In genomic region chr9:108491286-108491580, GRCm38 (mm10) we compare ENCODE assay signal across 8 mouse cellular contexts. TPM values are rescaled to one million over a fixed set of nuclear protein-coding genes. Genes with fewer than 3 reads are reported as not detected.
DNase-seq lines count a peak whose midpoint lies in the region; ATAC-seq and TF ChIP-seq lines count a peak whose summit lies in the region.

No protein-coding gene starts in this region.

- no peak for TF ChIP-seq CTCF in liver, adult 2 months (IDR thresholded peaks at IDR 0.05; ENCODE audit: low read depth, low read length)

- WGBS in liver, adult 2 months: 2% methylated on average over 12 of the region's 12 CpGs
- WGBS in embryonic facial prominence, embryonic 14.5 days: 8% methylated on average over 12 of the region's 12 CpGs
- WGBS in limb, embryonic 11.5 days: 17% methylated on average over 12 of the region's 12 CpGs
- WGBS in neural tube, embryonic 15.5 days: 9% methylated on average over 12 of the region's 12 CpGs

- H3K4me1 ChIP-seq in liver, adult 2 months (ENCODE audit: control insufficient read depth, insufficient read depth, low read length): peaks cover 10% of the 10 kb centered on the region; the same call in 1 of the 2 replicates
- H3K4me1 ChIP-seq in embryonic facial prominence, embryonic 14.5 days (ENCODE audit: control insufficient read depth, insufficient read depth, low read length): peaks cover 9% of the 10 kb centered on the region
- peaks cover 15% of the 10 kb centered on the region for H3K4me1 ChIP-seq in limb, embryonic 11.5 days (ENCODE audit: control insufficient read depth, insufficient read depth, low read length)
- H3K4me1 ChIP-seq in neural tube, embryonic 15.5 days: peaks cover 27% of the 10 kb centered on the region

- H3K4me3 ChIP-seq in liver, adult 2 months (ENCODE audit: insufficient read depth, low read depth, low read length): peak overlapping the region; percentile 82
- peak overlapping the region; percentile 79 for H3K4me3 ChIP-seq in embryonic facial prominence, embryonic 14.5 days (ENCODE audit: low read depth, low read length)
- H3K4me3 ChIP-seq in limb, embryonic 11.5 days (ENCODE audit: low read depth, low read length): peak overlapping the region; percentile 85
- peak overlapping the region; percentile 88 for H3K4me3 ChIP-seq in neural tube, embryonic 15.5 days (replicated peaks)

- H3K27ac ChIP-seq in liver, adult 2 months (replicated peaks; ENCODE audit: insufficient read depth, low read depth, low read length): peak overlapping the region; percentile 72
- H3K27ac ChIP-seq in embryonic facial prominence, embryonic 14.5 days (replicated peaks; ENCODE audit: low read depth, low read length): peak overlapping the region; percentile 97
- peak overlapping the region; percentile 92; the same call in 1 of the 2 replicates for H3K27ac ChIP-seq in limb, embryonic 11.5 days (replicated peaks; ENCODE audit: low read depth, low read length)
- H3K27ac ChIP-seq in neural tube, embryonic 15.5 days (replicated peaks): peak overlapping the region; percentile 98

- H3K36me3 ChIP-seq in liver, adult 2 months (ENCODE audit: control insufficient read depth, insufficient read depth, low read length): peaks cover 21% of the 10 kb centered on the region
- peaks cover 77% of the 10 kb centered on the region for H3K36me3 ChIP-seq in embryonic facial prominence, embryonic 14.5 days (ENCODE audit: control insufficient read depth, insufficient read depth, low read length)
- peaks cover 40% of the 10 kb centered on the region for H3K36me3 ChIP-seq in limb, embryonic 11.5 days (ENCODE audit: control insufficient read depth, insufficient read depth, low read length)
- H3K36me3 ChIP-seq in neural tube, embryonic 15.5 days: peaks cover 45% of the 10 kb centered on the region

- H3K79me2 ChIP-seq in liver, adult 2 months (ENCODE audit: control insufficient read depth, insufficient read depth, low read length): no peaks in the 10 kb centered on the region

- no peak for TF ChIP-seq POLR2A in liver, adult 2 months (IDR thresholded peaks at IDR 0.05; ENCODE audit: extremely low read depth, insufficient read depth, low read length)

- H3K9ac ChIP-seq in liver, adult 2 months (ENCODE audit: low read depth, low read length): peak overlapping the region; percentile 85
- H3K9ac ChIP-seq in embryonic facial prominence, embryonic 14.5 days (ENCODE audit: low read depth, low read length): peak overlapping the region; percentile 96
- peak overlapping the region; percentile 82 for H3K9ac ChIP-seq in limb, embryonic 11.5 days (ENCODE audit: low read length)
- peak overlapping the region; percentile 85 for H3K9ac ChIP-seq in neural tube, embryonic 15.5 days (replicated peaks)

- H3K9me3 ChIP-seq in embryonic facial prominence, embryonic 14.5 days (ENCODE audit: control insufficient read depth, low read length): no peaks in the 10 kb centered on the region
- H3K9me3 ChIP-seq in limb, embryonic 11.5 days (ENCODE audit: control insufficient read depth, low read length): no peaks in the 10 kb centered on the region
- H3K9me3 ChIP-seq in neural tube, embryonic 15.5 days (replicated peaks): no peaks in the 10 kb centered on the region

- H3K27me3 ChIP-seq in liver, adult 2 months (ENCODE audit: control insufficient read depth, insufficient read depth, low read length): no peaks in the 10 kb centered on the region
- no peaks in the 10 kb centered on the region for H3K27me3 ChIP-seq in embryonic facial prominence, embryonic 14.5 days (replicated peaks; ENCODE audit: control insufficient read depth, insufficient read depth, low read length)
- H3K27me3 ChIP-seq in limb, embryonic 11.5 days (ENCODE audit: control insufficient read depth, insufficient read depth, low read length): no peaks in the 10 kb centered on the region
- no peaks in the 10 kb centered on the region for H3K27me3 ChIP-seq in neural tube, embryonic 15.5 days (replicated peaks)

- DNase-seq in liver, adult 2 months (ENCODE audit: extremely low read depth, low read depth, low spot score): no peak
- DNase-seq in liver: no peak
- DNase-seq in embryonic facial prominence, embryonic 14.5 days (ENCODE audit: low spot score): no peak
- DNase-seq in limb, embryonic 11.5 days (ENCODE audit: low spot score): no peak
- no peak for DNase-seq in thymus, postnatal 25 days

- H3K4me2 ChIP-seq in embryonic facial prominence, embryonic 14.5 days (ENCODE audit: low read depth, low read length): peak overlapping the region; percentile 88
- H3K4me2 ChIP-seq in limb, embryonic 11.5 days (ENCODE audit: low read depth, severe bottlenecking): peak overlapping the region; percentile 88
- peak overlapping the region; percentile 92 for H3K4me2 ChIP-seq in neural tube, embryonic 15.5 days

- no peak for ATAC-seq in embryonic facial prominence, embryonic 14.5 days (ENCODE audit: low read depth)
- no peak for ATAC-seq in limb, embryonic 11.5 days (ENCODE audit: insufficient number of reproducible peaks, low FRiP score, low TSS enrichment, low read depth)
- no peak for ATAC-seq in neural tube, embryonic 15.5 days (ENCODE audit: low FRiP score)
- ATAC-seq in granulocyte monocyte progenitor cell, adult 5-6 weeks (replicated peaks; ENCODE audit: poor library complexity, severe bottlenecking): no peak
- no peak for ATAC-seq in inflammation-experienced regulatory T-cells, adult 6 months

RNA-seq across cellular contexts. Expression of gene Usp19, which starts 0.8 kb away (rescaled TPM):
- 24.3 and 34.1 TPM in 2 replicates for total RNA-seq in liver, adult 2 months (2014; rRNA removed)
- 51.7 and 80.5 TPM in 2 replicates for polyA plus RNA-seq in liver, adult 2 months (2012; rRNA removed)
- polyA plus RNA-seq in embryonic facial prominence, embryonic 14.5 days (2014; fragmentation: Nextera tagmentation; extraction: Ambion mirVana): 57.6 and 57.8 TPM in 2 replicates
- 73.6 and 81.7 TPM in 2 replicates for polyA plus RNA-seq in limb, embryonic 11.5 days (2014; fragmentation: Nextera tagmentation; extraction: Ambion mirVana)
- 66.1 and 68.0 TPM in 2 replicates for polyA plus RNA-seq in neural tube, embryonic 15.5 days (2015; fragmentation: Nextera tagmentation; extraction: Ambion mirVana)
- total RNA-seq in granulocyte monocyte progenitor cell, adult 5-6 weeks (2014; fragmentation: Nextera tagmentation): 80.9 and 90.2 TPM in 2 replicates
- 32.3 and 34.9 TPM in 2 replicates for total RNA-seq in granulocyte monocyte progenitor cell, adult 5-6 weeks (2017)
- polyA plus RNA-seq in inflammation-experienced regulatory T-cells, adult 6 months (2017; shearing (Covaris generic)): 10 to 100 TPM; 15.7 to 18.4 (median 18.4) TPM

RNA-seq across cellular contexts. Expression of gene Lamb2, which starts 11.7 kb away (rescaled TPM):
- 4.0 and 4.8 TPM in 2 replicates for total RNA-seq in liver, adult 2 months (2014; rRNA removed)
- polyA plus RNA-seq in liver, adult 2 months (2012; rRNA removed): 2.7 and 5.0 TPM in 2 replicates
- 63.8 and 67.2 TPM in 2 replicates for polyA plus RNA-seq in embryonic facial prominence, embryonic 14.5 days (2014; fragmentation: Nextera tagmentation; extraction: Ambion mirVana)
- 18.0 and 18.9 TPM in 2 replicates for polyA plus RNA-seq in limb, embryonic 11.5 days (2014; fragmentation: Nextera tagmentation; extraction: Ambion mirVana)
- 17.5 and 18.8 TPM in 2 replicates for polyA plus RNA-seq in neural tube, embryonic 15.5 days (2015; fragmentation: Nextera tagmentation; extraction: Ambion mirVana)
- total RNA-seq in granulocyte monocyte progenitor cell, adult 5-6 weeks (2014; fragmentation: Nextera tagmentation): 0.38 TPM in 1 of 2 replicates, not detected in the other
- total RNA-seq in granulocyte monocyte progenitor cell, adult 5-6 weeks (2017): 0.05 and 0.09 TPM in 2 replicates
- polyA plus RNA-seq in inflammation-experienced regulatory T-cells, adult 6 months (2017; shearing (Covaris generic)): under 1 TPM in 2 of 3 experiments, not detected in 1; 0.06 to 0.08 TPM

RNA-seq across cellular contexts. Expression of gene Qars, which starts 16.3 kb away (rescaled TPM):
- total RNA-seq in liver, adult 2 months (2014; rRNA removed): 69.6 and 70.6 TPM in 2 replicates
- 90.2 and 99.4 TPM in 2 replicates for polyA plus RNA-seq in liver, adult 2 months (2012; rRNA removed)
- 97.2 and 116 TPM in 2 replicates for polyA plus RNA-seq in embryonic facial prominence, embryonic 14.5 days (2014; fragmentation: Nextera tagmentation; extraction: Ambion mirVana)
- 126 and 138 TPM in 2 replicates for polyA plus RNA-seq in limb, embryonic 11.5 days (2014; fragmentation: Nextera tagmentation; extraction: Ambion mirVana)
- 58.1 and 78.1 TPM in 2 replicates for polyA plus RNA-seq in neural tube, embryonic 15.5 days (2015; fragmentation: Nextera tagmentation; extraction: Ambion mirVana)
- total RNA-seq in granulocyte monocyte progenitor cell, adult 5-6 weeks (2014; fragmentation: Nextera tagmentation): 252 and 261 TPM in 2 replicates
- total RNA-seq in granulocyte monocyte progenitor cell, adult 5-6 weeks (2017): 144 and 181 TPM in 2 replicates
- 100 to 1,000 TPM; 123 to 167 (median 155) TPM for polyA plus RNA-seq in inflammation-experienced regulatory T-cells, adult 6 months (2017; shearing (Covaris generic))

RNA-seq across cellular contexts. Expression of gene Qrich1, which starts 25.4 kb away (rescaled TPM):
- total RNA-seq in liver, adult 2 months (2014; rRNA removed): 43.0 and 52.7 TPM in 2 replicates
- polyA plus RNA-seq in liver, adult 2 months (2012; rRNA removed): 50.7 and 54.9 TPM in 2 replicates
- 110 and 126 TPM in 2 replicates for polyA plus RNA-seq in embryonic facial prominence, embryonic 14.5 days (2014; fragmentation: Nextera tagmentation; extraction: Ambion mirVana)
- polyA plus RNA-seq in limb, embryonic 11.5 days (2014; fragmentation: Nextera tagmentation; extraction: Ambion mirVana): 164 and 167 TPM in 2 replicates
- 111 and 114 TPM in 2 replicates for polyA plus RNA-seq in neural tube, embryonic 15.5 days (2015; fragmentation: Nextera tagmentation; extraction: Ambion mirVana)
- total RNA-seq in granulocyte monocyte progenitor cell, adult 5-6 weeks (2014; fragmentation: Nextera tagmentation): 131 and 140 TPM in 2 replicates
- 119 and 145 TPM in 2 replicates for total RNA-seq in granulocyte monocyte progenitor cell, adult 5-6 weeks (2017)
- 10 to 100 TPM; 68.0 to 91.8 (median 70.4) TPM for polyA plus RNA-seq in inflammation-experienced regulatory T-cells, adult 6 months (2017; shearing (Covaris generic))

RNA-seq across cellular contexts. Expression of gene Klhdc8b, which starts 29.9 kb away (rescaled TPM):
- total RNA-seq in liver, adult 2 months (2014; rRNA removed): 8.7 and 10.1 TPM in 2 replicates
- polyA plus RNA-seq in liver, adult 2 months (2012; rRNA removed): 13.2 and 25.6 TPM in 2 replicates
- polyA plus RNA-seq in embryonic facial prominence, embryonic 14.5 days (2014; fragmentation: Nextera tagmentation; extraction: Ambion mirVana): 23.7 and 27.6 TPM in 2 replicates
- 13.6 and 17.2 TPM in 2 replicates for polyA plus RNA-seq in limb, embryonic 11.5 days (2014; fragmentation: Nextera tagmentation; extraction: Ambion mirVana)
- 58.4 and 59.8 TPM in 2 replicates for polyA plus RNA-seq in neural tube, embryonic 15.5 days (2015; fragmentation: Nextera tagmentation; extraction: Ambion mirVana)
- total RNA-seq in granulocyte monocyte progenitor cell, adult 5-6 weeks (2014; fragmentation: Nextera tagmentation): 0.56 TPM in 1 of 2 replicates, not detected in the other
- 1.2 and 5.5 TPM in 2 replicates for total RNA-seq in granulocyte monocyte progenitor cell, adult 5-6 weeks (2017)
- 1 to 10 TPM in 2 of 3 experiments, under 1 TPM in 1; 0.94 to 1.9 (median 1.6) TPM for polyA plus RNA-seq in inflammation-experienced regulatory T-cells, adult 6 months (2017; shearing (Covaris generic))
